Mouse (Mus musculus): Measurements from ENCODE around the gene Wasf2.

Gene Wasf2

GRCm38 (mm10) chr4:133240490-133240921 lies 110.2 kb downstream of the Wasf2 start, which contains the start of gene Map3k6:
Gene Map3k6, plus strand, starts transcription at chr4:133240818.
- in situ Hi-C loops (cut with MboI): no loop called here

GRCm38 (mm10) chr4:133240934-133241908 lies 110.9 kb downstream of the Wasf2 start:
- in situ Hi-C loops (cut with MboI): no loop called here

GRCm38 (mm10) chr4:133241910-133242309 lies 111.6 kb downstream of the Wasf2 start:
- in situ Hi-C loops (cut with MboI): no loop called here

GRCm38 (mm10) chr4:133242710-133243109 lies 112.4 kb downstream of the Wasf2 start:
- in situ Hi-C loops (cut with MboI): no loop called here

GRCm38 (mm10) chr4:133243538-133243937 lies 113.2 kb downstream of the Wasf2 start:
- in situ Hi-C loops (cut with MboI): no loop called here

- in situ Hi-C loops (cut with MboI): no loop called here
Observed at GRCm38 (mm10) chr4:133244289-133244688, 114.0 kb downstream of the Wasf2 start.

GRCm38 (mm10) chr4:133247072-133247471 lies 116.8 kb downstream of the Wasf2 start:
- in situ Hi-C loops (cut with MboI): no loop called here

GRCm38 (mm10) chr4:133247806-133248449 lies 117.6 kb downstream of the Wasf2 start:
- in situ Hi-C loops (cut with MboI): no loop called here

Measured in mature B cell (primary cell).